Mouse (Mus musculus) heart, adult 2 months (tissue): ENCODE measurements at regions not wholly inside any gene's neighbourhood (a gene's known extent, or its start where the extent isn't known, plus 50 kb on each side); places are given as distances from the start of the nearest gene placed in this dataset.

Experiments
- DNase-seq, 2 experiments: peaks; one replicate each; pipeline ENCODE4 v3.0.0; 2021
- H3K27ac ChIP-seq: fragments of 200-600 bp; 2 replicates; pipeline ENCODE4 v1.8.1; 2022
- H3K27me3 ChIP-seq: fragments of 200-500 bp; 2 replicates; pipeline ENCODE4 v1.6.1; 2012; ENCODE audit warnings: mild to moderate bottlenecking, low read length, inconsistent platforms, mixed read lengths; ENCODE audit not compliant: control insufficient read depth, insufficient read depth
- H3K36me3 ChIP-seq: fragments of 200-500 bp; 2 replicates; pipeline ENCODE4 v1.6.1; 2012; ENCODE audit warnings: low read length, inconsistent platforms; ENCODE audit not compliant: control insufficient read depth, insufficient read depth
- H3K4me1 ChIP-seq: fragments of 200-500 bp; 2 replicates; pipeline ENCODE4 v1.6.1; 2011; ENCODE audit warnings: low read length; ENCODE audit not compliant: control insufficient read depth, insufficient read depth
- H3K4me3 ChIP-seq: fragments of 200-600 bp; 2 replicates; pipeline ENCODE4 v1.8.1; 2022
- H3K79me2 ChIP-seq: fragments of 200-500 bp; replicated peaks from 2 replicates; pipeline ENCODE4 v1.6.1; 2012; ENCODE audit warnings: mild to moderate bottlenecking, inconsistent platforms, low read length, moderate library complexity, mixed read lengths; ENCODE audit not compliant: control insufficient read depth, insufficient read depth
- H3K9ac ChIP-seq: fragments of 200-500 bp; 2 replicates; pipeline ENCODE4 v1.6.1; 2012; ENCODE audit warnings: low read depth, mild to moderate bottlenecking, control low read depth, inconsistent platforms, low read length, mixed read lengths
- CTCF ChIP-seq: fragments of 200-600 bp; IDR thresholded peaks from 2 replicates; pipeline ENCODE4 v1.8.1; 2022; ENCODE audit warnings: antibody characterized with exemption, mild to moderate bottlenecking, moderate library complexity
- EP300 ChIP-seq: fragments of 200-500 bp; IDR thresholded peaks from 2 replicates; pipeline ENCODE4 v1.6.1; 2011; ENCODE audit warnings: low read depth, low read length, control low read depth; ENCODE audit not compliant: insufficient read depth
- POLR2A ChIP-seq: fragments of 200-500 bp; IDR thresholded peaks from 2 replicates; pipeline ENCODE4 v1.6.1; 2011; ENCODE audit warnings: mild to moderate bottlenecking, low read depth, low read length, control low read depth; ENCODE audit not compliant: insufficient read depth
- WGBS: fragments of 180-500 bp; shearing (Covaris S2); methylation state at CpG from one replicate; pipeline ENCODE4 v1.1.7; 2018; 5-methylcytosine and 5-hydroxymethylcytosine counted together
- intact Hi-C: fragments of 180-260 bp; cut with DNase I; formaldehyde crosslinking; loops from one replicate; pipeline ENCODE4 v1.15.1; 2025
- microRNA-seq, 2 experiments: library from miRNA; unstranded; fragments of <30 nt; microRNA quantifications; one replicate each; pipeline ENCODE4 v1.2.0; 2021

GRCm38 (mm10) chr5:118504170-118504569 lies 56.3 kb upstream of the Med13l start:
- intact Hi-C loops, result no loop called here
- Histone ChIP-seq H3K9ac (no peak overlapping the region), H3K27ac (no peak overlapping the region), H3K27me3 (no peaks in the 10 kb centered on the region), H3K79me2 (no peaks in the 10 kb centered on the region), H3K36me3 (no peaks in the 10 kb centered on the region), H3K4me3 (no peak overlapping the region), H3K4me1 (peaks cover 3% of the 10 kb centered on the region; the same call in 1 of the 2 replicates)
- no peak for TF ChIP-seq EP300
- TF ChIP-seq CTCF, result no peak
- TF ChIP-seq POLR2A, result no peak
- 47% methylated on average over 10 of the region's 10 CpGs for WGBS
- peak; percentile 65 to 67 for DNase-seq

- Histone ChIP-seq H3K36me3 (no peaks in the 10 kb centered on the region), H3K27ac (no peak overlapping the region), H3K79me2 (no peaks in the 10 kb centered on the region), H3K27me3 (no peaks in the 10 kb centered on the region), H3K9ac (no peak overlapping the region), H3K4me1 (peaks cover 3% of the 10 kb centered on the region; the same call in 1 of the 2 replicates), H3K4me3 (no peak overlapping the region)
- no peak for DNase-seq
- WGBS, result 61% methylated on average over 7 of the region's 7 CpGs
- TF ChIP-seq CTCF, result no peak
- TF ChIP-seq POLR2A, result no peak
- no peak for TF ChIP-seq EP300
- intact Hi-C loops, result no loop called here
Observed at GRCm38 (mm10) chr5:118504926-118505325, 55.6 kb upstream of the Med13l start.

GRCm38 (mm10) chr5:118509871-118510270 lies 50.6 kb upstream of the Med13l start:
- Histone ChIP-seq H3K4me3 (no peak overlapping the region), H3K27me3 (no peaks in the 10 kb centered on the region), H3K4me1 (peaks cover 10% of the 10 kb centered on the region), H3K9ac (no peak overlapping the region), H3K27ac (no peak overlapping the region), H3K79me2 (no peaks in the 10 kb centered on the region), H3K36me3 (no peaks in the 10 kb centered on the region)
- no peak for TF ChIP-seq EP300
- TF ChIP-seq CTCF, result no peak
- no peak for TF ChIP-seq POLR2A
- DNase-seq, result no peak
- intact Hi-C loops, result no loop called here
- 56% methylated on average over 5 of the region's 5 CpGs for WGBS

Small RNAs in the stretch of these regions (microRNA-seq; reads per million reads assigned to microRNA genes)
- gene Gm26455, result 0 reads per million in 2 experiments
